Mouse (Mus musculus) megakaryocyte, embryonic 14.5 days (primary cell): ENCODE measurements around the gene Src.

Experiments
- FLI1 ChIP-seq: IDR thresholded peaks from 2 replicates; pipeline ENCODE4 v1.6.1; 2012; ENCODE audit warnings: low read length, inconsistent platforms, mixed read lengths
- GATA1 ChIP-seq: IDR thresholded peaks from 3 replicates; pipeline ENCODE4 v1.6.1; 2012; ENCODE audit warnings: mixed read lengths, low read length, inconsistent platforms, borderline replicate concordance

- TF ChIP-seq GATA1 (no peak), FLI1 (no peak)
These were observed 14.2 kb downstream of the Src start for GRCm38 (mm10) chr2:157432476-157432875.
